Mouse (Mus musculus) Patski (cell line): ENCODE results near the gene Cisd3. TPM values are rescaled to one million over a fixed set of nuclear protein-coding genes. Genes with fewer than 3 reads are reported as not detected.
"Not testable (repeated sequence)": the region's sequence is repeated elsewhere in the genome, so short reads cannot be mapped to it uniquely, and the experiment has no call there.

Experiments used
- ATAC-seq: fragments of 100-300 bp; one replicate; pipeline ENCODE4 v1.8.0; 2021
- CTCF ChIA-PET: fragments of 350-600 bp; sonication (Branson Sonifier 250); formaldehyde crosslinking; loops from one replicate; lab custom pipeline; 2022; ENCODE audit warnings: inconsistent platforms; lab: Charles Lee
- POLR2A ChIA-PET: fragments of 350-600 bp; sonication (Branson Sonifier 250); formaldehyde crosslinking; loops from one replicate; lab custom pipeline; 2022; ENCODE audit warnings: antibody characterized with exemption, inconsistent platforms; lab: Charles Lee
- DNase-seq: peaks from one replicate; pipeline ENCODE4 v3.0.0-alpha.2; 2011; ENCODE audit warnings: low read depth, low spot score
- H3K27me3 ChIP-seq: fragments of 371-371 bp; one replicate; pipeline ENCODE4 v1.5.1; 2021
- CTCF ChIP-seq: fragments of 100-300 bp; IDR thresholded peaks from one replicate; pipeline ENCODE4 v1.5.1; 2021
- in situ Hi-C: fragments of 300-500 bp; cut with MboI; formaldehyde crosslinking; loops from 3 replicates; pipeline ENCODE4 v1.11.1; 2018; ENCODE audit warnings: low pct_unique_long_range_greater_than_20kb, mixed read lengths
- polyA plus RNA-seq: library from polyadenylated mRNA; unstranded; gene quantifications from one replicate; pipeline ENCODE4 v1.2.3, GENCODE M21; 2021

Gene Cisd3
- polyA plus RNA-seq, 1 experiment from 2014 or later, result 60.3 TPM

GRCm38 (mm10) chr11:97656269-97656971 lies 29.2 kb upstream of the Cisd3 start:
- DNase-seq (no peak), ATAC-seq (no peak)
- ChIA-PET POLR2A (interaction anchor here (0.8 kb wide), 1 partner anchor 151 kb away, joined by 3 read pairs; no protein-coding TSS in a partner anchor), CTCF (interaction anchor here (1.3 kb wide), 1 partner anchor 19 kb away, joined by 3 read pairs; no protein-coding TSS in a partner anchor)
- no peak for TF ChIP-seq CTCF
- in situ Hi-C loops, result no loop called here
- H3K27me3 ChIP-seq, result no peaks in the 10 kb centered on the region

DNA sequence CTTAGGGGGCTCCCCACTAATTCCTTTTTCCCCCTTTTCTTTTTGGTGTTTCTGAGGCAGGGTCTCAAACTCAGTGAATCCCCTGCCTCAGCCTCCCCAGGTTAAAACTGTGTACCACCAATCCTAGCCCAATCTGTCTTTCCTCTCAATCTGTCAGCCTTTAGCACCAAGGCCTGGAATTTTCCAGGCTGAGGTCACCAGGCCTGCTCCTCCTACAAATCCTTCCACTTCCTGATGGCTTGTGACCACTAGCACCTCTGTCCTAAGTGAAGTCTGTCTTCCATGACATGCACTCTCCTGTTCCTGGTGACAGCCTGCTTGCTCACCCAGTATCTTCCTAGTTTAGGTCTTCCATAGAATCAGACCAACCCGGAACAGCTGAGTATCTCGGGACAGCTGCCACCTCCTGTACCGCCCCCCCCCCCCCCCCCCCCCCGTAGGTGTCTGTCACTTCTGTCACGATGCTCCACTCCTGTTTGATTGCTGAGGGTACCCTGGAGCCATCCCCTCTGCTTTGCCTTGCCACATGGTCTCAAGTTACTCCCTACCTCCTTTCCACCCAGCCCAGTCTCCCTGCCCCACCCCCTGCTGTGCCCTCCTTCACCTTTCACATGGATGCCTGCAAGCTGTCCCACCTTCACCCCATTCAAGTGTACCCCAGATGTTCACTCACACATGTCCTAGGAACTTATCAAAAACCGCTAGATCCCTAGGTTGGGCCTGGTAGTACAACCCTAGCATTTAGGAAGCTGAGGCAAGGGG lies 28.3 kb upstream of the Cisd3 start:
- CTCF ChIA-PET, result interaction anchor here (0.9 to 1.3 kb wide), 3 partner anchors 11 to 18 kb away, joined by 3 to 5 read pairs (median 3); no protein-coding TSS in a partner anchor
- POLR2A ChIA-PET, result interaction anchor here (0.8 to 1.6 kb wide), 2 partner anchors 27 to 150 kb away, joined by 3 to 4 read pairs; no protein-coding TSS in a partner anchor
- no peak for DNase-seq
- no peak for TF ChIP-seq CTCF
- ATAC-seq, result no peak
- H3K27me3 ChIP-seq, result no peaks in the 10 kb centered on the region
- in situ Hi-C loops, result no loop called here

- ATAC-seq, in situ Hi-C loops, DNase-seq, H3K27me3 ChIP-seq: not testable (repeated sequence)
- ChIA-PET CTCF (interaction anchor here (0.9 to 1.3 kb wide), 2 partner anchors 12 to 13 kb away, joined by 3 to 5 read pairs; no protein-coding TSS in a partner anchor), POLR2A (interaction anchor here (1.6 kb wide), 1 partner anchor 26 kb away, joined by 4 read pairs; no protein-coding TSS in a partner anchor)
Measured at GRCm38 (mm10) chr11:97657967-97658366, 27.7 kb upstream of the Cisd3 start.

GRCm38 (mm10) chr11:97658751-97659266 lies 26.8 kb upstream of the Cisd3 start:
- POLR2A ChIA-PET, result interaction anchor here (0.8 to 1.6 kb wide), 3 partner anchors 14 to 25 kb away, joined by 3 to 4 read pairs (median 3); no protein-coding TSS in a partner anchor
- ATAC-seq (no peak), DNase-seq (no peak)
- TF ChIP-seq CTCF, result no peak
- no peaks in the 10 kb centered on the region for H3K27me3 ChIP-seq
- CTCF ChIA-PET, result interaction anchor here (0.9 to 1.6 kb wide), 3 partner anchors 12 to 40 kb away, joined by 3 to 5 read pairs (median 4); no protein-coding TSS in a partner anchor
- in situ Hi-C loops, result no loop called here

DNA sequence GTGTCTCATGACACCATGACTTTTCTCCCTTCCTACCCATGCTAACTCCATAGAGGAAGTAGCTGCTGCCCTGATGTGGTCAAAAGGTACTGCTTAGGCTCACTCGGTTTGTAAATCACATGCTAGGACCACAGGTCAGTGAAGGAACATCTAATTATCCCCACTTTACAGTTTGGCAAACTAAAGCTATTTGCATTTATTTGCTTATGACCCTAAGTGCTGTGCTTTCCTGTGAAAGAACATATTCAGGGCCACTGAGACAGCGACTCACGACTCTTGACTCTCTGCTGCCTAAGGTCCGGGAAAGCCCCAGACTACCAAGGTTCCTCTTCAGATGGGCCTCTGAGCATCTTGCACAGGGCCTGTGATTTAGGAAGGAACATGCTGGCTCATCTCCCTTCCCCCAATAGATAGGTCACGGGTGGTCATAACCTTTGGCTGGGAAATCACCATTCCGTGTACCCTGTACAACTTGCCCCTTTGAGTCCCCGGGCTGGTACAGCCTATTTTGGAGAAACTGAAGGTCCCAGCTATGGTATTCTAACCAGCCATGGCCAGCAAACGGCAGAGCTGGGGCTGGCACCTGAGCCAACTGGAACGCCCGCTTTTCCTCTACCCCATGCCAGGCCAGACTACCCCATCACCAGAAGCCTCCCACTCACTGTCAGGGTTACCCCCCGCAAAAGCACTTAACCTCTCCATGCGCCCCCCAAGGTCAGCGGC lies 26.2 kb upstream of the Cisd3 start:
- TF ChIP-seq CTCF, result no peak
- DNase-seq (no peak), ATAC-seq (no peak)
- ChIA-PET CTCF (interaction anchor here (1.6 kb wide), 1 partner anchor 39 kb away, joined by 4 read pairs; no protein-coding TSS in a partner anchor), POLR2A (interaction anchor here (0.8 to 1.6 kb wide), 5 partner anchors 10 to 27 kb away, joined by 3 to 4 read pairs (median 4); no protein-coding TSS in a partner anchor)
- H3K27me3 ChIP-seq, result no peaks in the 10 kb centered on the region
- in situ Hi-C loops, result no loop called here

DNA sequence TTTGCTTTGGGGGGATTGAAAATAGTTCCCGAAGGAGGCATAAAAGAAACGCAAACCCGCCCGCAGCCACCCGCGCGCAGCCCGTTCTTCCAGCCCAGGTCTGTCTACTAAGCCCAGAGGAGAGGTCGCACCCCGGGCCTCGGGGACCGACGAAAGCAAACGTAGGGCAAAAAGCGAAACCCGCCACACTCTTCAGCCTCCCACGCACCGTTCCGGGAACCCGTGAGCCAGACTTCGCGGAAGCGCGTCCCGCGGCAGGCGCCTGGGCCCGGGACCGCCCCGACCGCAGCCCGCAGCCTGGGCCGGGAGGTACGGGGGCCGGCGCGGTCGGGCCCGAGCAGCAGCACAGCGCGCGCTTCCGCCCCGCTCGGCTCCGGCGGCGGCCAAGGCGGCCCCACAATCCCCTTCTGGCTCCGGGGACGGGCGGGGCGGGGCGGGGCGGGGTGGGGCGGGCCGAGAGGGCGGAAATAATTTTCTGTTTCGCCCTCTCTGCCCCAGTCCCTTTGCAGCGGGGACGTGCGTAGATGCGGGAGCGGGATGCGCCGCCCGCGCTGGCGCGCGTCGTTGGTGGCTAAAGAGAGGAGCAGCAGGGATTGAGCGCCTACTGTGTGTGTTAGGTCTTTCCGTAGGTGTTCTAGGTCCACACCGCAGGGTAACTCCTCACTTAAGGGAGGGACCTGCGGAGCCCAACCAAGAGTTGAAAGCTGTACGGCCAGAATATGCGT lies 25.5 kb upstream of the Cisd3 start:
- CTCF ChIA-PET, result interaction anchor here (0.7 kb wide), 1 partner anchor 38 kb away, joined by 3 read pairs; no protein-coding TSS in a partner anchor
- POLR2A ChIA-PET, result interaction anchor here (1.0 to 1.6 kb wide), 5 partner anchors 9 to 26 kb away, joined by 3 to 4 read pairs (median 3); no protein-coding TSS in a partner anchor
- ATAC-seq, result peak; percentile 22
- in situ Hi-C loops, result no loop called here
- DNase-seq, result no peak
- no peak for TF ChIP-seq CTCF
- no peaks in the 10 kb centered on the region for H3K27me3 ChIP-seq

- no peak for TF ChIP-seq CTCF
- DNase-seq, result no peak
- in situ Hi-C loops, result no loop called here
Measured at GRCm38 (mm10) chr11:97660734-97661647, 24.6 kb upstream of the Cisd3 start.

GRCm38 (mm10) chr11:97661648-97662133 lies 23.9 kb upstream of the Cisd3 start:
- ChIA-PET CTCF (no interaction called here), POLR2A (no interaction called here)
- TF ChIP-seq CTCF, result no peak
- ATAC-seq (no peak), DNase-seq (no peak)
- H3K27me3 ChIP-seq, result no peaks in the 10 kb centered on the region
- in situ Hi-C loops, result no loop called here

More at GRCm38 (mm10) chr11:97660734-97661647, 24.6 kb upstream of the Cisd3 start:
- H3K27me3 ChIP-seq, result no peaks in the 10 kb centered on the region
- ChIA-PET POLR2A (interaction anchor here (1.0 to 1.6 kb wide), 3 partner anchors 8 to 23 kb away, joined by 3 to 4 read pairs (median 3); no protein-coding TSS in a partner anchor), CTCF (interaction anchor here (0.7 kb wide), 1 partner anchor 38 kb away, joined by 3 read pairs; no protein-coding TSS in a partner anchor)
- ATAC-seq, result no peak
